ENCODE assay signal across 19 mouse cellular contexts in the genomic region with DNA sequence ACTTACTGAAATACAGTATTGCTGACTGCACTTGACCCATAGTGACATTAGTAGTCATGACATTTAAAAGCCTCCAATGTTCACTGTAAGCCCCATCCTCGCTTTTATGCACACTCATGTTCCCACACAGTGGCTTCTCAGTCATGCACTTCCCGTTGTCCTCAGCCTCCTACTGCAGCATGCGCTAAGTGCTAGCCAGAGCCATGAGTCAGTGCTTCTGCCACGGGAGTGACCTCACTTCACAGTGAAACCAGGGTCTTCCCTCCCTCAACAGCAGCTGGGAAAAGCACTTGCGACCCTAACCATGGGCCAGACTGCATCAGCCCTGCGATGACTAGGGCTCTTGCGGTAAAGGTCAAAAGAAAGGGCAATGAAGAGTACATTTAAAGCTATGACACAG.
DNase-seq lines count a peak whose midpoint lies in the region; ATAC-seq and TF ChIP-seq lines count a peak whose summit lies in the region.
"Had no signal": no experiment of that assay in that cellular context is flagged by ENCODE, and none has a peak within 500 bp of the region (broad histone marks: within the 10 kb centered on the region; RNA-seq: fewer than 3 reads in every experiment).

No protein-coding gene starts in this region.

- no peak overlapping the region for H3K4me2 ChIP-seq in liver, postnatal 0 days (ENCODE audit: low read depth, low read length)
- H3K4me2 ChIP-seq: heart, embryonic 12.5 days; midbrain, embryonic 13.5 days had no signal

- TF ChIP-seq CTCF in C2C12 (IDR thresholded peaks at IDR 0.05; ENCODE audit: control insufficient read depth, insufficient read depth, insufficient read length) = no peak
- TF ChIP-seq CTCF in liver, postnatal 0 days (IDR thresholded peaks at IDR 0.05; ENCODE audit: low read depth) = no peak

- DNase-seq in heart, embryonic 10.5 days (ENCODE audit: low spot score) = peak; percentile 80
- DNase-seq in heart, adult 18-20 months = no peak
- no peak for DNase-seq in liver, postnatal 0 days
- DNase-seq in layer of hippocampus, adult 9-11 months = no peak
- DNase-seq in kidney, postnatal 36 days = no peak
- DNase-seq: cerebellum, adult 11-12 months; gastrocnemius, postnatal 25 days; right cerebral cortex, adult 18-20 months; thymus, adult 18-20 months had no signal

- TF ChIP-seq EP300 in liver, postnatal 0 days (IDR thresholded peaks at IDR 0.05; ENCODE audit: low read depth) = no peak

- H3K27ac ChIP-seq in heart, embryonic 10.5 days = no peak overlapping the region
- no peak overlapping the region for H3K27ac ChIP-seq in liver, postnatal 0 days (ENCODE audit: low read depth)
- H3K27ac ChIP-seq: left cerebral cortex, adult 2 months; limb, embryonic 10.5 days; liver, embryonic 14.5 days; midbrain, embryonic 13.5 days had no signal

- H3K27me3 ChIP-seq in heart, embryonic 10.5 days (ENCODE audit: insufficient read depth, poor library complexity, severe bottlenecking) = no peaks in the 10 kb centered on the region
- no peaks in the 10 kb centered on the region for H3K27me3 ChIP-seq in C2C12 (ENCODE audit: control insufficient read depth, insufficient read depth, insufficient read length)
- H3K27me3 ChIP-seq in liver, postnatal 0 days (ENCODE audit: insufficient read depth, low read length) = no peaks in the 10 kb centered on the region
- H3K27me3 ChIP-seq: heart, embryonic 12.5 days; midbrain, embryonic 13.5 days had no signal

- 59% methylated on average over 7 of the region's 7 CpGs for WGBS in heart, embryonic 10.5 days
- 72% methylated on average over 7 of the region's 7 CpGs for WGBS in liver, postnatal 0 days (ENCODE audit: insufficient replicate concordance)

- H3ac ChIP-seq in C2C12 (ENCODE audit: control insufficient read depth, insufficient read length, low read depth) = no peak overlapping the region

- 0 out of 2 replicates have a peak, but pooled peaks cover 5% of the 10 kb centered on the region for H3K4me1 ChIP-seq in heart, embryonic 10.5 days
- no peaks in the 10 kb centered on the region for H3K4me1 ChIP-seq in liver, postnatal 0 days (ENCODE audit: insufficient read depth)
- H3K4me1 ChIP-seq: midbrain, embryonic 13.5 days had no signal

- no peaks in the 10 kb centered on the region for H3K9me3 ChIP-seq in heart, embryonic 10.5 days
- no peaks in the 10 kb centered on the region for H3K9me3 ChIP-seq in liver, postnatal 0 days (ENCODE audit: low read length)
- H3K9me3 ChIP-seq: heart, embryonic 12.5 days; limb, embryonic 10.5 days; midbrain, embryonic 13.5 days had no signal

- H3K36me3 ChIP-seq in heart, embryonic 10.5 days = no peaks in the 10 kb centered on the region
- no peaks in the 10 kb centered on the region for H3K36me3 ChIP-seq in C2C12 (ENCODE audit: control insufficient read depth, insufficient read depth)
- H3K36me3 ChIP-seq in liver, postnatal 0 days (replicated peaks; ENCODE audit: insufficient read depth, low read length) = no peaks in the 10 kb centered on the region
- H3K36me3 ChIP-seq: limb, embryonic 10.5 days; midbrain, embryonic 13.5 days had no signal

- H3K79me2 ChIP-seq in C2C12 (ENCODE audit: control insufficient read depth, insufficient read depth) = no peaks in the 10 kb centered on the region

- H3K9ac ChIP-seq in liver, postnatal 0 days (replicated peaks) = no peak overlapping the region
- H3K9ac ChIP-seq: heart, embryonic 12.5 days; liver, embryonic 14.5 days; midbrain, embryonic 13.5 days had no signal

- H3K4me3 ChIP-seq in heart, embryonic 10.5 days = no peak overlapping the region
- H3K4me3 ChIP-seq in C2C12 (ENCODE audit: insufficient read depth, poor library complexity, severe bottlenecking) = no peak overlapping the region
- no peak overlapping the region for H3K4me3 ChIP-seq in liver, postnatal 0 days (ENCODE audit: low read depth, low read length)
- H3K4me3 ChIP-seq: heart, embryonic 12.5 days; left cerebral cortex, adult 2 months; limb, embryonic 10.5 days; midbrain, embryonic 13.5 days had no signal

- peak; percentile 58; the same call in 1 of the 2 replicates for ATAC-seq in common myeloid progenitor, adult 5-6 weeks (replicated peaks; ENCODE audit: low read depth, poor library complexity, severe bottlenecking)
- ATAC-seq in liver, postnatal 0 days = peak; percentile 67
- ATAC-seq: forebrain, embryonic 14.5 days; hindbrain, embryonic 16.5 days; intestine, postnatal 0 days; midbrain, embryonic 13.5 days had no signal

- H3K79me3 ChIP-seq in C2C12 (ENCODE audit: low read depth) = no peaks in the 10 kb centered on the region

TF ChIP-seq in C2C12, 6 proteins besides CTCF, POLR2A, EP300 and RAD21:
- TF ChIP-seq MYOG (IDR thresholded peaks at IDR 0.05; ENCODE audit: control insufficient read depth, extremely low read depth, insufficient read length) (no peak), MAX (IDR thresholded peaks at IDR 0.05) (peak; percentile 75), MYOD1 (IDR thresholded peaks at IDR 0.05; ENCODE audit: control insufficient read depth, insufficient read length, low read depth) (peak; percentile 91)
